Mouse (Mus musculus): Measurements from ENCODE around the gene Fry.
"Not testable (repeated sequence)": the region's sequence is repeated elsewhere in the genome, so short reads cannot be mapped to it uniquely, and the experiment has no call there.

Gene Fry

GRCm38 (mm10) chr5:150441690-150442089 lies 323.2 kb downstream of the Fry start:
- peak in 1 of 2 experiments; percentile 25 for DNase-seq (ENCODE audit: low read depth in 2 of 2, low spot score in 2 of 2)

- no peak for DNase-seq (ENCODE audit: low read depth in 2 of 2, low spot score in 2 of 2)
Observed at GRCm38 (mm10) chr5:150451281-150452003, 333.0 kb downstream of the Fry start.

- no peak for DNase-seq (ENCODE audit: low read depth in 2 of 2, low spot score in 2 of 2)
Observed at GRCm38 (mm10) chr5:150452004-150452626, 333.7 kb downstream of the Fry start.

- no peak for DNase-seq (ENCODE audit: low read depth in 2 of 2, low spot score in 2 of 2)
Observed at GRCm38 (mm10) chr5:150452671-150453070, 334.2 kb downstream of the Fry start.

- no peak for DNase-seq (ENCODE audit: low read depth in 2 of 2, low spot score in 2 of 2)
Observed at GRCm38 (mm10) chr5:150453490-150453889, 335.0 kb downstream of the Fry start.

GRCm38 (mm10) chr5:150457165-150457903 lies 338.9 kb downstream of the Fry start:
- no peak for DNase-seq (ENCODE audit: low read depth in 2 of 2, low spot score in 2 of 2)

GRCm38 (mm10) chr5:150457904-150458739 lies 339.7 kb downstream of the Fry start:
- DNase-seq (ENCODE audit: low read depth in 2 of 2, low spot score in 2 of 2) = no peak

- no peak for DNase-seq (ENCODE audit: low read depth in 2 of 2, low spot score in 2 of 2)
Observed at GRCm38 (mm10) chr5:150459801-150460200, 341.4 kb downstream of the Fry start.

- DNase-seq (ENCODE audit: low read depth in 2 of 2, low spot score in 2 of 2) = no peak
Observed at GRCm38 (mm10) chr5:150464721-150465120, 346.3 kb downstream of the Fry start.

GRCm38 (mm10) chr5:150465218-150465617 lies 346.8 kb downstream of the Fry start:
- no peak for DNase-seq (ENCODE audit: low read depth in 2 of 2, low spot score in 2 of 2)

- no peak for DNase-seq (ENCODE audit: low read depth in 2 of 2, low spot score in 2 of 2)
Observed at GRCm38 (mm10) chr5:150466132-150466531, 347.7 kb downstream of the Fry start.

GRCm38 (mm10) chr5:150468431-150468830 lies 350.0 kb downstream of the Fry start:
- DNase-seq (ENCODE audit: low read depth in 2 of 2, low spot score in 2 of 2) = no peak

GRCm38 (mm10) chr5:150477364-150477763 lies 358.9 kb downstream of the Fry start:
- DNase-seq (ENCODE audit: low read depth in 2 of 2, low spot score in 2 of 2) = no peak

GRCm38 (mm10) chr5:150478612-150479011 lies 360.2 kb downstream of the Fry start:
- no peak for DNase-seq (ENCODE audit: low read depth in 2 of 2, low spot score in 2 of 2)

- no peak for DNase-seq (ENCODE audit: low read depth in 2 of 2, low spot score in 2 of 2)
Observed at GRCm38 (mm10) chr5:150485198-150485597, 366.8 kb downstream of the Fry start.

GRCm38 (mm10) chr5:150490285-150490684 lies 371.8 kb downstream of the Fry start:
- no peak for DNase-seq (ENCODE audit: low read depth in 2 of 2, low spot score in 2 of 2)

GRCm38 (mm10) chr5:150490821-150491220 lies 372.4 kb downstream of the Fry start:
- no peak for DNase-seq (ENCODE audit: low read depth in 2 of 2, low spot score in 2 of 2)

- DNase-seq (ENCODE audit: low read depth in 2 of 2, low spot score in 2 of 2) = not testable (repeated sequence)
Observed at GRCm38 (mm10) chr5:150491573-150492173, 373.2 kb downstream of the Fry start.

GRCm38 (mm10) chr5:150495792-150496191 lies 377.3 kb downstream of the Fry start:
- peak; percentile 30 to 54 for DNase-seq (ENCODE audit: low read depth in 2 of 2, low spot score in 2 of 2)

GRCm38 (mm10) chr5:150510451-150511225 lies 392.2 kb downstream of the Fry start:
- no peak for DNase-seq (ENCODE audit: low read depth in 2 of 2, low spot score in 2 of 2)
